Mouse (Mus musculus) myocyte (in vitro differentiated cells): Measurements from ENCODE around the gene Peg12.

Source experiments
- MAX ChIP-seq: IDR thresholded peaks from one replicate; pipeline ENCODE4 v1.6.1; 2011; ENCODE audit warnings: low read depth, mild to moderate bottlenecking, control low read depth
- MYOD1 ChIP-seq, 3 experiments: IDR thresholded peaks; one replicate each; pipeline ENCODE4 v1.6.1; 2011; ENCODE audit warnings: control low read depth in 2 of 3, low read depth in 2 of 3, mild to moderate bottlenecking in 2 of 3, moderate library complexity in 1 of 3; ENCODE audit not compliant: insufficient read length in 2 of 3, control insufficient read depth in 1 of 3
- POLR2A ChIP-seq: IDR thresholded peaks from one replicate; pipeline ENCODE4 v1.6.1; 2011; ENCODE audit warnings: low read depth, mild to moderate bottlenecking, control low read depth, moderate library complexity; ENCODE audit not compliant: insufficient read length
- USF1 ChIP-seq: IDR thresholded peaks from one replicate; pipeline ENCODE4 v1.6.1; 2011; ENCODE audit warnings: low read depth, mild to moderate bottlenecking, control low read depth, moderate library complexity

DNA sequence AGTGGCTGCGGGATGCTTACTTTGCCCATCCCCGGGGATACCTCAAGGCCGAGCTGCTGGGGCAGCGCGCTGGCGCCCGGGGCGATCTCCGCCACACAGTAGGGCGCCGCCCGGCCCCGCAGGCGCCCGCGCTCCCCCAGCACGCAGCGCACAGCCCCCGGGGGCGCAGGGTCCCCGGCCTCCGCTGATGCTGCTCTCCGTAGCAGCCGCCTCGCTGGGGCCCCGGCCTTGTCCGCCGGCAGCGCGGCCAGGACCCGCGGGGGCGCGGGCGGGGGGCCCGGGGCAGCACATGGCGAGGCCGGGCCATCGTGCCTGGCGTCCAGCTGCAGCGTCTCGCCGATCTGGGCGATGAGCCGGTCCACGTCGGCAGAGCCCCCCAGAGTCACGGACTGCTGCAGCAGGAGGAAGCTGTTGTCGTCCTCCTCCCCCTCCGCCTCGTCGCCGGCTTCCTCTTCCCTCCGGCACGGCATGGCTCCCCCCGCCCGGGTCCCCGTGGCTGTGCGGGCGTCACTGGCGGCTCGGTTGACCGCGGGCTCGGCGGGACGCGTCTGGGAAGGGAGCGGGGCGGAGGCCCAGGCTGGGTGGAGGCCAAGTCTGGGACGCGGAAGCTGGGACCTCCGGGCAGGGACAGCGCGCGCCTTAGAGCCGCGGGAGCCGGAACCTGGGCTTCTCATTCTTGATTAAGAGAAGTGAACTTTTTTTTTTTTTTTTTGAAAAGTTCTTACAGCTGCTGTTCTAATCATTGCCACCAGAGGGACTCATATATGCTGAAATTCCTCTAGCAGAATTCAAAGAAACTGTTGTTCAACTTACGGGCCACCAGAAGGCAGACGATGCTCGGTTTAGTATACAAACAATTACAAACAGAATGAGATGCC lies at the start of gene Peg12:
- no peak for TF ChIP-seq USF1
- no peak for TF ChIP-seq POLR2A
- no peak for TF ChIP-seq MAX
- no peak for TF ChIP-seq MYOD1 (IDR thresholded peaks at IDR 0.05; ENCODE audit: control insufficient read depth in 1 of 3, insufficient read length in 2 of 3, low read depth in 2 of 3)
